Mouse (Mus musculus) ES-CJ7 (cell line): Measurements from ENCODE around the gene Boc.

Source experiments
- DNase-seq: peaks from one replicate; pipeline ENCODE4 v3.0.0; 2011; ENCODE audit warnings: low read depth, low spot score

The Boc gene

GRCm38 (mm10) chr16:44558471-44559329 lies at the start of gene Boc:
Gene Boc (minus strand): TSS chr16:44558897.
- peak; percentile 37 for DNase-seq

GRCm38 (mm10) chr16:44606643-44607042 lies 47.9 kb upstream of the Boc start:
- no peak for DNase-seq

GRCm38 (mm10) chr16:44604021-44604616 lies 45.4 kb upstream of the Boc start:
- no peak for DNase-seq

GRCm38 (mm10) chr16:44601999-44602794 lies 43.5 kb upstream of the Boc start:
- no peak for DNase-seq

GRCm38 (mm10) chr16:44601182-44601581 lies 42.5 kb upstream of the Boc start:
- peak; percentile 60 for DNase-seq

GRCm38 (mm10) chr16:44597106-44597806 lies 38.6 kb upstream of the Boc start:
- DNase-seq: no peak

GRCm38 (mm10) chr16:44589506-44589905 lies 30.8 kb upstream of the Boc start:
- DNase-seq: no peak

GRCm38 (mm10) chr16:44579421-44580024 lies 20.8 kb upstream of the Boc start:
- peak; percentile 21 for DNase-seq

- no peak for DNase-seq
These were observed 19.9 kb upstream of the Boc start for GRCm38 (mm10) chr16:44578551-44578950.

- peak; percentile 73 for DNase-seq
These were observed 9.4 kb upstream of the Boc start for GRCm38 (mm10) chr16:44568056-44568455.

- no peak for DNase-seq
These were observed 6.9 kb upstream of the Boc start for GRCm38 (mm10) chr16:44565328-44566210.

- no peak for DNase-seq
These were observed 5.7 kb upstream of the Boc start for GRCm38 (mm10) chr16:44564359-44564758.

GRCm38 (mm10) chr16:44562061-44562460 lies 3.4 kb upstream of the Boc start:
- no peak for DNase-seq

- DNase-seq: no peak
These were observed 1.5 kb upstream of the Boc start for GRCm38 (mm10) chr16:44560214-44560613.

- no peak for DNase-seq
These were observed 616 bp upstream of the Boc start for GRCm38 (mm10) chr16:44559330-44559695.

- peak; percentile 38 for DNase-seq
These were observed 831 bp downstream of the Boc start for GRCm38 (mm10) chr16:44557661-44558470.

- no peak for DNase-seq
These were observed 1.6 kb downstream of the Boc start for GRCm38 (mm10) chr16:44557084-44557483.

GRCm38 (mm10) chr16:44555791-44556709 lies 2.6 kb downstream of the Boc start:
- DNase-seq: no peak
